Mouse (Mus musculus): Measurements from ENCODE around the gene Ube2b. TPM values are rescaled to one million over a fixed set of nuclear protein-coding genes. Genes with fewer than 3 reads are reported as not detected.
A peak's percentile ranks its signal among the peaks of the same experiment; 100 is the strongest.

Ube2b gene
- polyA plus RNA-seq (2015; fragmentation: Nextera tagmentation; extraction: Ambion mirVana): 287 and 292 TPM in 2 replicates

DNA sequence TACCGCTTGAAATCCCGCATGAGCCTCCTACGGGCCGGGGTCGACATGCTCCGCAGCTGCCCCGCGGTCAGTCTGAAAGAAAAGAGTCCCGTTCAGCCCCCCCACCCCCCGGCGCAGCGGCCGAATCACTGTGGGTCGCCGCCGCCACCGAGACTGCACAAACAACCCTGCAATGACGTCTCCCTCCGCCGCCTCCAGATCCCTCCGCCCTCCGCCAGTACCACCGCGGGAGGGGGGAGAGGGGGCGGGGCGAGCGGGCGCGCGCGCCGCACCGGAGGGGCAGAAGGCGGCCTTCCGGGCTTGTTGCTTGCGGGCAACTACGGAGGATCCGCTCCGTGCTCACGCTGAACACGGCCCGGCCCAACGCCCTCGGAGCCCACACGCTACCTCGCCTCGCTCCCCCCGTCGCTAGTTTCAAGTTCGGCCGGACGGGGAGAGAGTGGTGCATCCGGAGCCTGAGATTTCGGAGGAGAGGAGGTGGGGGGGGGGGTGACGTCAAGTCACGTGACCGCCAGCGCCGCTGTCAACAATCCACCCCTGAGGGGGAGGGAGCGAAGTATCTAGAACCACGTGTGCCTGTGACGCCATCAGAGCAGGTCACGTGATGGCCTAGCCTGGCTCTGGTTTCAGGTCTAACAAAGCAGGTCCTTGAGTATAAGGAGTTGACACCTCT lies at the start of gene Ube2b:
TSS of gene Ube2b (minus strand) at position 473 of the 673 bp plus-strand sequence.
- DNase-seq (ENCODE audit: low spot score): peak; percentile 98

DNA sequence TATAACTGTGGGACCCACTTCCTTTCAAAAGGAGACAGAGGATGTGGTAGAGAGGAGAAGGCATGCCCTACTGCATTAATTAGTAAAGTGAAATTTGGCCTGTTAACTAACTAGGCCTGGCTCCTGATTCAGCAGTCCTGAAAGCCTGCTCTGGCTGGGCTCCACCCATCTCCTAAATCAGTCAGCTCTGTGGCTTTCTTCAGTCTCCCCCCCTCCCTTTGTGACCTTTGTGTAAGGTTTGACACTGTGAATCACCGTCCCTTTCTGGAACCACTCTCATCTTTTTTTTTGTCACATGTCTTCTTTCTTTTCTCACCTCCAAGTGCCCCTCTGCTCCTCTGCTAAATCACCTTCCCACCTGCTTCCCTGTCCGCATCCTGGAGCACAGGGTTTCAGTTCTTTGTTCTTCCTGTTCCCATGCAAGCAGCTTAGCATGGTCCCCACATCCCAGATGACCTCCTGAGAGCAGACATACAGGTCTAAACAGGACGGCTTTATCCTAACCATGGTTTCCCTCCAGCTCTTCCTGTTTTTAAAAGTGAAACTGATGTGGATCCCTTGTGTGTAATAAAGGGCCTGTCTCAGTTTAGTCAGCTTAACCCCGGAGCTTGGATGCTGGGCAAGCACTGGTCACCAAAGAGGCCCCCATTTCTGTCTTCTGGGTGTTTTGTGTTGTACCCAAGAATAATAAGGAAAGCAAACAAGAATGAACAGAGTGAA lies 46.0 kb upstream of the Ube2b start:
- DNase-seq (ENCODE audit: low spot score): peak; percentile 51

DNA sequence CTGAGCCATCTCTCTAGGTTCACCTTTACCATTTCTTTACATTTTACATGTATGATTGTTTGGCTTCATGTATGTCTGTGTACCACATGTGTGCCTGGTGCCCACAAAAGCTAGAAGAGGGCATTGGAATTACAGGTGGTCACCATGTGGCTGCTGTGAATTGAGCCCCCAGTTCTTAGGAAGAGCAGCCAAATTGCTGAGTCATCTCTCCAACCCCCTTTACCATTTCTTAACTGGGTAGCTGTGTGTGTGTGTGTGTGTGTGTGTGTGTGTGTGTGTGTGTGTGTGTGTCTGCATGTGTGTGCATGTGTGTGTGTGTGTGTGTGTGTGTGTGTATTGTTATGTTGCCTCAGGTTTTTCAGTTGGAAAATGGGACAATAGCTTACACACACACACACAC lies 43.6 kb upstream of the Ube2b start:
- DNase-seq (ENCODE audit: low spot score): no peak

DNA sequence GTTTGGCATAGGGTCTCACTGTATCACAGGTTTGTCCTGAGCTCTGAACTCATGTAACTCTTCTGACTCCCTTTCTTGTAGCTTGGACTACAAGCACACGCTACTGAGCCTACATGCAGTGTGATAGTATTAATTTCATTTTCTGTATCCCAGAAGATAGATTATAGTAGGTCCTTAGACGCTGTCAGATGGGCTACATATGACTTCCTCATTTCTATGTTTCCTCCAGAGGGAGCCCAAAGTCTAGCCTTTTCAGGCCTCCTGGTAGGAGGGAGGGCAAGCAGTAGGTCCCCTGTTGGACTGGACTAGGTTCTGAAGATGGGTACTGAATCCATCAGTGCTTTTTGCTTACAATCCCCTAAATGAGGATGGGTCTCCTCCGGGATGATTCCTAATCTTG lies 42.7 kb upstream of the Ube2b start:
- no peak for DNase-seq (ENCODE audit: low spot score)

DNA sequence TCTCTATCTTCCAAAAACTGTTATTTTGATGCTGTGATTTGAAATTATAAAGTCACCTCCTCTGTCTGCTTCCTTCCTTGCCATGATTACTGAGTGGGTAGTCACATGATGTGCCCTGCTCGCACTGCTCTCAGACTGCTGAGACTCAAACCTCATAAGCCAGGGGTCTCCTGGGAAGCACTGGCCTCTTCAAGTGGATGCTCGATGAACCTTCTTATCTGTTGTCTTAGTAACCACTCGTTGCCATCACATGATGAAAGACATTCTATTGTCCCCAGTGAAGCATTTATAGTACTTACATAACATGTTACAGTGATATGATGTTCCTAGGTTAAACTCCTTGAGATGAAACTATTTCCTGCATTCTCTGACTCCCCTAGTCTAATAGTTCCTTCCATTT lies 37.1 kb upstream of the Ube2b start:
- DNase-seq (ENCODE audit: low spot score): no peak

DNA sequence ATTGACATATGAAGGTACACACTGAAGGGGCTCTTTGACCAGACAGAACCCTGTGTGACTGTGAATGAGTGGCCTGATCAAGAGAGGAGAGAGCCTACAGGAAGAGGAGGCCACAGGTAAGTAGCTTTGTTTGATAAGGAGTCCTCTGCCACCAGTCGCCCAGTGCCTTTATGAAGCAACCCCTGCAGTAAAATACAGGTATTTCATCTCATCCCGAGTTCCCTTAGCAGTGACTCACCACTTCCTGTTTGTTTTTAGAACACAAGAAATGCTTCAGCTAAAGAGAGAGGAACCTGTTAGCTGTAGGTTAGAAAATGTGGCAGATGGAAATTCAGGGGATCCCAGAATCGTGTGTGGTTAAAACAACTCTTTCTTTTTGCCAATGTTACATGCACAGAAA lies 35.3 kb upstream of the Ube2b start:
- DNase-seq (ENCODE audit: low spot score): peak; percentile 74

DNA sequence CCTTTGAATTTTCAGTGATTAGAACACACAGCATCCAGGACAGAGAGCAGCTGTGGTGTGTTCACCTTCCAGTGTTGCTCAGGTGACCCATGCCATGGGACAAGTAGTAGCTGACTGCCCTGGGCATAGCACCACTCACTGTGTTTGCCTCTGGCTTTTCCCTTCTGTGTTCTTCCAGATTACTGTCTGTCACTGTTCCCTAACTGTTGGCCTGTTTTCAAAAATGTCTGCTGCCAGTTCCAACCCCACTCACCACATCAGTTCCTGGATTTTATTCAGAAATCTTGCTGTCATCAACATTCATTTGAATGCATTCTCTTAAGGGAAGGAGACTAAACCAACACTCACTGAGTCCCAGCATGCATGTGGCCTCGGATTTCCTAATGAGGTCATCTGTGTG lies 33.4 kb upstream of the Ube2b start:
- no peak for DNase-seq (ENCODE audit: low spot score)

DNA sequence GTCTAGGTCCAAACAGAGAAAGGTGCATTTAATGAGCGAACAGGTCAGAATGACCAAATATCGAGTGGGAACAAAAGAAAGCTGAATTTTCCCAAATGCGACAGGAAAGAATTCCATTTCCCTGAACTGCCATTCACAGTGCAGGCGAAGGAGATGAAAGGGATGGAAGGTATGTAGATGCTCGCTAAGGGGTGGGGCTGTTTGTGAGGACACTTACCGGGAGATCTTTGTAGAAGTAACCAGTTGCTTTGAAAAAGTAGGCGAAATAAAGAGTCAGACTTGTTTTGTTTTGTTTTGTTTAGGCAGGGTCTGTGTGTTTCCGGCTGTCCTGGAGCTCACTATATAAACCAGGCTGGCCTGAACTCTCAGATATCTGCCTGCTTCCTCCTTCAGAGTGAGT lies 31.8 kb upstream of the Ube2b start:
- no peak for DNase-seq (ENCODE audit: low spot score)

DNA sequence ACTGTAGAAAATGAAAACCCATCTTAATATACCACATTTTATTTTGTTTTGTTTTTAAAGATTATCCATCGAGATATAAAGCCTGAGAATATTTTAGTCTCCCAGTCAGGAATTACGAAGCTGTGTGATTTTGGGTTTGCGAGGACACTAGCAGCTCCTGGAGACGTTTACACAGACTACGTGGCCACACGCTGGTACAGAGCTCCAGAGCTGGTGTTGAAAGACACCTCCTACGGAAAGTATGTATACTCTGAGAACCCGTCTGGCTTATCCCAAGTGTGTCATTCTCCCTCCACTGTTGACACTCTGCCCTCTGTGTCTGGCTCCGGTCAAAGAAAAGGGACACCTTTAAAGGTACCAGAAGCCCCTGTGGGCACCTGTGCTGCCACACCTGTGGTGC lies 17.7 kb upstream of the Ube2b start:
- DNase-seq (ENCODE audit: low spot score): no peak

DNA sequence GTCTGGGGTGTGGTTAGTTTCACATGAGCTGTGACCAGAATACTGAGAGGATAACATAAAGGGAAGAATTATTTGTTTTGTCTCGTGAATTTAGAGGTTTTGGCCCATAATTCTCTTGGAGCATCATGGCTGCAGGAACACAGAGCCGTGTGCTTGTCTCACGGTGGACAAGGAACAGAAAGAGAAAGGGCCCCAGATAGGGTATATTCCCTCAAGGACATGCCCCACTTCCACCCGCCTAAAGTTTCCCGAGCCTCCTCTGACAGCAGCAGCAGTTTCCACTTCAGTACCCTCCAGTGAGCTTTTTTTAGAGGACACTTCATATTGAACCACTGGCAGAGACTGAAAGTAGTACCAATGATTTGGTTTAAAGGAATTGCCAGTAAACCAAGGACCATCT lies 11.0 kb upstream of the Ube2b start:
- no peak for DNase-seq (ENCODE audit: low spot score)

DNA sequence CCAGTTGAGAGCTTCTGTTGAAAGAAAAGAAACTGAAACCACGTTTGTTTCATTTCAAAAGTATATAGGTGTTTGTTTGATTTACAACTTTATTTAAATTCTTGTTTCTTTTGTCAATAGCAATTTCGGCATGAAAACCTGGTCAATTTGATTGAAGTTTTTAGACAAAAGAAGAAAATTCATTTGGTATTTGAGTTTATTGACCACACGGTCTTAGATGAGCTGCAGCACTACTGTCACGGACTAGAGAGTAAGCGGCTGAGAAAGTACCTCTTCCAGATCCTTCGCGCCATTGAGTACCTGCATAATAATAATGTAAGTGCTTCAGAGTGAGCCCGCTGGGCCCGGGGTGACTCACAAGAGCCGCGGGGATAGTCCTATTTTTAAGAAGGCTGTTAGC lies 10.4 kb upstream of the Ube2b start:
- no peak for DNase-seq (ENCODE audit: low spot score)

DNA sequence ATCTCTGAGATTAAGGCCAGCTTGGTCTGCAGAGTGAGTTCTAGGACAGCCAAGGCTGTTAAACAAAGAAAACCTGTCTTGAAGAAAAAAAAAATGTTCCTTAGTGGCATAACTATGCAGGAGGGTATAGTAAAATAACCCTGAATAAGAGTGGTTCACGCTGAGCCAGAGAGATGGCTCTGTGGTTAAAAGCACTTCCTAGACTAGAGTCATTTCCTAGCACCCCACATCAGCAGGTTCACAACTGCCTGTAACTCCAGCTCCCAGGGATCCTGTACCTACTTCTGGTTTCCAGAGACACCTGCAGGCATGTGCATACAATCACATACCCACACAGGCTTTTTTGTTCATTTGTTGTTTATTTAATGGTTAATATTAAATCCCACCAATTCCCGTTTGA lies 5.0 kb upstream of the Ube2b start:
- DNase-seq (ENCODE audit: low spot score): peak; percentile 15

DNA sequence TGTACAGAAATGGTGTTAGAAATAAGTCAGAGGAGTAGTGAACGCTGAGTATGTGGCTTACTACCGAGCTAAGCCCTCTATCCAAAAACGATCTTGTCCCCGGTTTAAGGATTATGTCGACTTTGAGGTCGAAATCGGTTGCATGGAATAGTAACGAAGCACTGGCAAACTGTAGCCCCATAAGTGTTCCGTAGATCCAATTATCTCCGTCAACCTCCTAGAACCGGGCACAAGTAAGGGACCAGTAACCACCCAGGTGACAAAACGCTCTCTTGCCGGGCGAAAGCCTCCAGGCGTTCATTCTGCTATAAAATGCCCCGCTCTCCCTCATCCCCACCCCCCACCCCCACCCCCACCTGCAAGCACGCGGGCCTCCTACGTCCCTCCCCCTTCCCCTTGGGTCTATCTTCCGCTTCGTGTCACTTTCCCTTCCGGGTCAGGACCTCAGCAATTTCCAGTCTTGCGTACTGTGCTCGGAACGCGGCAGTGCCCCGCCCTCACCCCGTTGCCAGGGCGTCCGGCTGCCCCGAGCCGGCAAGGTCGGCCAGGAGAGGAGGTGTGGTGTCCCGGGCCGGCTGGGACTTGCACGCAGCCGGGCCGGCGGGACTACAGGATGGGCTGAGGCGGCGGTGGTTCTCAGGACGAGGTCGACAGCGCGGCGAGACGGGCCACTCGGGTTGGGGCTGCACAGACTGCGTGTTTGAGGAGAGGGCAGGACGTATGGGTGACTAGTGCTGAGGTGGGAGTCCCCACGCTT lies 3.4 kb upstream of the Ube2b start, which contains the start of gene Cdkl3:
TSS of gene Cdkl3 (plus strand) at position 450 of the 757 bp plus-strand sequence.
- DNase-seq (ENCODE audit: low spot score): peak; percentile 95

DNA sequence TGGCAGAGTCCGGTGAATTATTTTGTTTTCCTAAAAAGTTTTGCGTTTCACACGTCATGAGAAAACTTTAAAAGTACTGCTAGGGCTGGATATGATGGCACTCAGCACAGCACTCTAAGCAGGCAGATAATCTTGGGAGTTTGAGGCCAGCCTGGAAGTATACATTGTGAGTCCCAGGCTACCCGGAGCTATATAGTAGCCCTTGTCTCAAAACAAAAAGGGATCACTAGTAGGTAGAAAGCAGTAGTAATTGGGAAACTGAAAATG lies 2.9 kb upstream of the Ube2b start:
- DNase-seq (ENCODE audit: low spot score): no peak

DNA sequence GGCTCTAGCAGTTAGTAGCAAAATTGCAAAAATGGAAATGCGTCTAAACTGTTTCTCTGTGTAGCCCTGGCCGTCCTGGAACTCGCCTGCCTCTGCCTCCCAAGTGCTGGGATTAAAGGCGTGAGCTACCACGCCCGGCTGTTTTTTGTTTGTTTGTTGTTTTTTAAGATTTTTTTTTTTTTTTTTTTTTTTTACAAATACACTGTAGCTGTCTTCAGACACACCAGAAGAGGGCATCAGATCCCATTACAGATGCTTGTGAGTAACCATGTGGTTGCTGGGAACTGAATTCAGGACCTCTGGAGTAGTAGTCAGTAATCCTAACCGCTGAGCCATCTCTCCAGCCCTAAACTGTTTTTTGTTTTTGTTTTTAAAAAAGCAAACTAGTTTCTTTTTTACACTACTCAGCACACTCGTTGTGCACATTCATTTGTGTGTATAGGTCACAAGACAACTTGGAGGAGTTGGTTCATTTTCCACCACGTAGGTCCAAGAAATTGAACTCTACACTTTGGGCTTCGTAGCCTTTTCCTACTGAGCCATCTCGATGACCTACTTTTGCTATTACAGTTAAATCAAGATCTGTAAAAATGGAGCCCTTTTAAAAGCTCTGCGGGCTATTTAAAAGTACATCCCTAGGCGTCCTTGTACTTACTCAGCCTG lies 2.4 kb upstream of the Ube2b start:
- peak; percentile 12 for DNase-seq (ENCODE audit: low spot score)

DNA sequence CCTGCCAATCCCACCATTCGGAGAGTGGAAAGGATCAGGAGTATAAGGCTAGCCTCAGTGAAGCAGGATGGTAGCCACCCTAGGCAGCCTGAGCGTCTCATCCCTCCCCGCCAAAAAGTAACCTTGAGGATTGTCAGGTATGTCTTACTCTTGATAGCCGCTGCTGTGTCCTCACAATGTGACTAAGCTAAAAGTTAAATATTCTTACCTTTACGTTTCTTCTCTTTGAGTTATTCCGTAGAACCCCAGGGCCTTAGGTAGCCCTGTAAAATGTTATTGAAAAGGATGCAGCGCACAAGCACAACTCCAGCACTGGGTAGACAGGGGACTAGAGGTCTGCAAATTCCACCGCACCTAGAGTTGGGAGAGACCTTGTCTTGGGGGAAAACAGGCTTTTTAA lies 1.3 kb upstream of the Ube2b start:
- no peak for DNase-seq (ENCODE audit: low spot score)

DNA sequence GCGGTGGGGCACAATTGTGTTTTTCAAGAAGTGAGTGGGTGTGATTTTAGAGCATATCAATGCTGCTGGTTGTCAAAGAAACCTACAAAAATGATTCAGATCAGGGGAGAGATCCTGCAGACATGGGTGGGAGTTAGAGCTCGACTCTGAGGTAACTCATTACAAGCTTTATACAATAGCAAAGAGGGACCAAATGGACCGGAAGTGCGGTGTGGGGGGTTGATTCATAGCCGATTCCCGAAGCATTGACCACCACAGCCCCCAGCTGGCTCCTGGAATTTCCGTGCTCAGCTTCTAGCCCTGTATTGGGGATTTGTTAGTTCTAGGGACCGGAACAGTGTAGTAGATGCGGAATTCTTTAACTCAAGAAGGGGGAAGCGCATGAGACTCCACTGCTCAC lies 779 bp upstream of the Ube2b start:
- no peak for DNase-seq (ENCODE audit: low spot score)

DNA sequence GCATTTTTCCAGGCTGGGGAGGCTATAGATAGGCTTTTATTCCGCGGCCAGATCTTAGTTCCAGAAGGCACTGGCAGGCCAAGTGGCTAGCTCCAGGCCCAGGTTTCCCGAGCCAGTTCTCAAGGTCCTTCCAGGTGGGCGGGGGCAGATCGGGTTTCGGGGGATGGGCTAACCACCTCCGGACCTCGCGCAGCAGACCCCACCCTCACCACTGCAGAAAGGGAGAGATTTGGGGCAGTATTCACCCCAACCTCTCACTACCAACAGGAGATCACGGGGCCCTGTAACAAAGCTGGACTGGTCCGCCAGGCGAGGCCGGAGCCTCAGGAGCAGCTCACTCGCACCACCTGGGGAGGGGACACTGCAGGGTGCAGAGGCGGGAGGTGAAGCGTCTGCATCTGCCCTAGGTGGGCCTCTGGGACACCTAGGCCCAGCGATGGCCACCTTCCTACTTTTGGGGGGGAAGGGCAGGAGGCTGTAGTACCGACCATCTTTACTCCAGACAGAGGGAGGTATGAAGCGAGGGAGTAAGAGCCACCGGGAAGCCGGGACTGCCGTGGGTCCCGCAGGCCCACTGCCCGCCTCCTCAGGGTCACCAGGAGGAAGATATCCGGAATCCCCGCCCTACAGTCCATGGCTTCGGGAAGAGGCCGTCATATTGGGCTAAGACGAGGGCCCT lies 812 bp downstream of the Ube2b start:
- DNase-seq (ENCODE audit: low spot score): no peak

DNA sequence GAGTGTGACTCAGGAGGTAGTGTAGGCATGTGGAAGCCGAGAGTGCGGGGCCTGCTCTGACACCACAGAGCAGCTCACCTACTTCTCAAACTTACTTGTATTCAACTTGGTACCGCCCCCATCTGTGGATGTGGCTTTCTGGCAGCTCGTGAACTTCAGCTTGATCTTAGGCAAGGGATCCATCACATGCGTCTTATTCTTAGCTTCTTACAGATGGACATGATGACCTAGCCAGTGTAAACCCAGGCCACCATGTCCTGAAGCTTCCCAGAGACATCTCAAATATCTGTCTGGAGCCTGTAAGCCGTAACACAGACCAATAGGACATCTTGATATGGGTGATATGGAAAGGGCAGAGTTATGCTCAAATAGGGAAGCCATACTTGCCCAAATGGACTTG lies 28.9 kb downstream of the Ube2b start:
- DNase-seq (ENCODE audit: low spot score): no peak

DNA sequence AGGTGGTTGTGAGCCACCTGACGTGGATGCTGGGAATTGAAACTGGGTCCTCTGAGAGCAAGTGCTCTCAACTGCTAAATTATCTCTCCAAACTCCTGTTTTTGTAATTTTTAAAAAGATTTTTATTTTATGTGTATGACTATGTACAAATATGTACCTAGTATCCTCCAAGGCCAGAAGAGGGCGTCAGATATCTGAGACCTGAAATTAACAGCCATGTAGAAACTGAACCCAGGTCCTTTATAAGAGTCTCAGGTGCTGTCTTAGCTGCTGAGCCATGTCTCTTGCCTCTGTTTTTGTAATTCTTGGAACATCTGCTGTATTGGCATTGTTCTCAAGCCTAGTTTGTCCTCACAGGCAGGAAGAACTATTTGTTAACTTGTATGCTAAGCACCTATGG lies 31.1 kb downstream of the Ube2b start:
- peak; percentile 45 for DNase-seq (ENCODE audit: low spot score)

DNA sequence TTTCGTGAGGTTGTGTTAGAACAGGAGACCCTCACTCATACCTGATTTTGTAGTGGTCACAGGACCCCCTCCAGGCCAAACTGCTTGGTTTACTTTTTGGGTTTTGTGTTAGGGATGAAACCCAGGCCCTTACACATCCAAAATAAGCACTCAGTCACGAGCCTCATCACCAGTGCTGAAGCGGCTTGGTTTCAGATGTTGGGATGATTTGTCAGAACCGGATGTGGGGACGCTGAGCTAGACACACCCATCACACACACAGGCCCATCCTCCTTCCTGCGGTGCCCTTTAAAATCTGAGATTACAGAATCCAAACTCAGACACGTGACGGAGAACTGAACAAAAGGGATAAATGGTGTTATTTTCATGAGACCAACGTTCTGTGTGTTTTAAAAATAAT lies 31.7 kb downstream of the Ube2b start:
- peak; percentile 50 for DNase-seq (ENCODE audit: low spot score)

All from thymus, postnatal 0 days (tissue).